Mouse (Mus musculus) kidney, postnatal 0 days (tissue): ENCODE measurements around the gene Prom2. TPM values are rescaled to one million over a fixed set of nuclear protein-coding genes. Genes with fewer than 3 reads are reported as not detected.

Experiments
- ATAC-seq: fragments of 200-750 bp; cut with Nextera tagmentation; replicated peaks from 2 replicates; pipeline ENCODE4 v1.8.0; 2017; ENCODE audit warnings: low read depth, moderate number of reproducible peaks, moderate TSS enrichment, moderate library complexity; ENCODE audit not compliant: low FRiP score
- DNase-seq: peaks from one replicate; pipeline ENCODE4 v3.0.0-alpha.2; 2016; ENCODE audit warnings: low spot score
- H3K27ac ChIP-seq: fragments of 300-500 bp; sonication (generic); 2 replicates; pipeline ENCODE4 v1.5.1; 2014; ENCODE audit warnings: mild to moderate bottlenecking
- H3K27me3 ChIP-seq: fragments of 300-500 bp; sonication (generic); 2 replicates; pipeline ENCODE4 v1.6.1; 2014; ENCODE audit warnings: low read length, mixed read lengths; ENCODE audit not compliant: insufficient read depth
- H3K36me3 ChIP-seq: fragments of 300-500 bp; sonication (generic); 2 replicates; pipeline ENCODE4 v1.6.1; 2014; ENCODE audit warnings: low read length, mixed read lengths; ENCODE audit not compliant: insufficient read depth
- H3K4me1 ChIP-seq: fragments of 300-500 bp; sonication (generic); replicated peaks from 2 replicates; pipeline ENCODE4 v1.6.1; 2014; ENCODE audit warnings: antibody characterized with exemption, low read length, mixed read lengths; ENCODE audit not compliant: insufficient read depth
- H3K4me2 ChIP-seq: fragments of 300-500 bp; sonication (generic); 2 replicates; pipeline ENCODE4 v1.6.1; 2014; ENCODE audit warnings: mild to moderate bottlenecking, low read length, moderate library complexity, mixed read lengths
- H3K4me3 ChIP-seq: fragments of 300-500 bp; sonication (generic); replicated peaks from 2 replicates; pipeline ENCODE4 v1.5.1; 2014; ENCODE audit warnings: low read depth, low read length
- H3K9ac ChIP-seq: fragments of 300-500 bp; sonication (generic); 2 replicates; pipeline ENCODE4 v1.6.1; 2014; ENCODE audit warnings: low read depth, low read length
- H3K9me3 ChIP-seq: fragments of 300-500 bp; sonication (generic); replicated peaks from 2 replicates; pipeline ENCODE4 v1.6.1; 2016; ENCODE audit warnings: low read length, inconsistent platforms, mixed read lengths
- CTCF ChIP-seq: IDR thresholded peaks from 2 replicates; pipeline ENCODE4 v1.5.1; 2016; ENCODE audit warnings: antibody characterized with exemption, low read depth, mild to moderate bottlenecking, moderate library complexity
- WGBS: fragments of 180-500 bp; shearing (Covaris S2); extraction: QIAGEN DNeasy Blood & Tissue Kit; methylation state at CpG from one replicate; pipeline ENCODE4 v1.1.7; 2014; 5-methylcytosine and 5-hydroxymethylcytosine counted together
- polyA plus RNA-seq: library from polyadenylated mRNA; unstranded; fragments of >200 nt; fragmentation: Nextera tagmentation; extraction: Ambion mirVana; gene quantifications from 2 replicates; pipeline ENCODE4 v1.2.1, GENCODE M21; 2015

Prom2 gene
- polyA plus RNA-seq, 1 experiment from 2014 or later = 2.4 TPM

- Histone ChIP-seq H3K9ac (no peak overlapping the region), H3K4me3 (no peak overlapping the region), H3K4me1 (no peaks in the 10 kb centered on the region), H3K27me3 (no peaks in the 10 kb centered on the region), H3K36me3 (no peaks in the 10 kb centered on the region), H3K27ac (no peak overlapping the region), H3K9me3 (no peaks in the 10 kb centered on the region), H3K4me2 (no peak overlapping the region)
- peak; percentile 87 for TF ChIP-seq CTCF
- ATAC-seq (no peak), DNase-seq (peak; percentile 67)
- WGBS = 53% methylated on average over 7 of the region's 7 CpGs
Measured at GRCm38 (mm10) chr2:127501061-127501460, 40.2 kb downstream of the Prom2 start.

- Histone ChIP-seq H3K4me3 (no peak overlapping the region), H3K36me3 (no peaks in the 10 kb centered on the region), H3K27ac (no peak overlapping the region), H3K4me1 (no peaks in the 10 kb centered on the region), H3K9me3 (no peaks in the 10 kb centered on the region), H3K27me3 (no peaks in the 10 kb centered on the region), H3K9ac (no peak overlapping the region), H3K4me2 (no peak overlapping the region)
- no peak for TF ChIP-seq CTCF
- ATAC-seq = no peak
- 81% methylated on average over 8 of the region's 8 CpGs for WGBS
- no peak for DNase-seq
Measured at GRCm38 (mm10) chr2:127498750-127499149, 42.5 kb downstream of the Prom2 start.

GRCm38 (mm10) chr2:127496321-127496720, 44.9 kb downstream of the Prom2 start:
- ATAC-seq = no peak

GRCm38 (mm10) chr2:127484476-127485170, 56.6 kb downstream of the Prom2 start:
- Histone ChIP-seq H3K27ac (no peak overlapping the region), H3K9ac (no peak overlapping the region), H3K9me3 (no peaks in the 10 kb centered on the region), H3K36me3 (no peaks in the 10 kb centered on the region), H3K4me2 (peak overlapping the region; percentile 33), H3K27me3 (peaks cover 38% of the 10 kb centered on the region), H3K4me1 (peaks cover 18% of the 10 kb centered on the region; the same call in 1 of the 2 replicates), H3K4me3 (peak overlapping the region; percentile 8; the same call in 1 of the 2 replicates)
- 8% methylated on average over 19 of the region's 19 CpGs for WGBS
- ATAC-seq (peak; percentile 67), DNase-seq (peak; percentile 87)
- peak; percentile 25; the same call in 1 of the 2 replicates for TF ChIP-seq CTCF

More at GRCm38 (mm10) chr2:127496321-127496720, 44.9 kb downstream of the Prom2 start:
- H3K4me2 ChIP-seq = no peak overlapping the region
- no peaks in the 10 kb centered on the region for H3K36me3 ChIP-seq
- no peak for TF ChIP-seq CTCF
- no peaks in the 10 kb centered on the region for H3K27me3 ChIP-seq
- no peak overlapping the region for H3K27ac ChIP-seq
- H3K9ac ChIP-seq = no peak overlapping the region
- DNase-seq = no peak
- no peak overlapping the region for H3K4me3 ChIP-seq
- H3K9me3 ChIP-seq = no peaks in the 10 kb centered on the region
- no peaks in the 10 kb centered on the region for H3K4me1 ChIP-seq
- WGBS = 70% methylated on average over 1 of the region's 1 CpGs

GRCm38 (mm10) chr2:127483001-127483400, 58.3 kb downstream of the Prom2 start:
- H3K9ac ChIP-seq = no peak overlapping the region
- no peak for ATAC-seq
- WGBS = 2% methylated on average over 16 of the region's 21 CpGs

GRCm38 (mm10) chr2:127482533-127482911, 58.7 kb downstream of the Prom2 start:
- peak overlapping the region; percentile 56 for H3K4me3 ChIP-seq
- H3K27me3 ChIP-seq = peaks cover 38% of the 10 kb centered on the region
- no peak overlapping the region for H3K27ac ChIP-seq
- no peak for TF ChIP-seq CTCF
- H3K9me3 ChIP-seq = no peaks in the 10 kb centered on the region
- peak overlapping the region; percentile 40 for H3K9ac ChIP-seq
- peaks cover 18% of the 10 kb centered on the region; the same call in 1 of the 2 replicates for H3K4me1 ChIP-seq
- DNase-seq (peak; percentile 75), ATAC-seq (peak; percentile 61)
- no peaks in the 10 kb centered on the region for H3K36me3 ChIP-seq
- WGBS = under 1% methylated on average over 21 of the region's 21 CpGs
- H3K4me2 ChIP-seq = peak overlapping the region; percentile 90

More at GRCm38 (mm10) chr2:127483001-127483400, 58.3 kb downstream of the Prom2 start:
- H3K36me3 ChIP-seq = no peaks in the 10 kb centered on the region
- no peaks in the 10 kb centered on the region for H3K9me3 ChIP-seq
- no peak overlapping the region for H3K27ac ChIP-seq
- H3K4me3 ChIP-seq = peak overlapping the region; percentile 56
- peak overlapping the region; percentile 90 for H3K4me2 ChIP-seq
- TF ChIP-seq CTCF = no peak
- H3K27me3 ChIP-seq = peaks cover 38% of the 10 kb centered on the region
- DNase-seq = peak; percentile 58
- H3K4me1 ChIP-seq = peaks cover 18% of the 10 kb centered on the region; the same call in 1 of the 2 replicates
